8 mouse cellular contexts compared by ENCODE assay signal in genomic region chr15:11903196-11904042, GRCm38 (mm10). TPM values are rescaled to one million over a fixed set of nuclear protein-coding genes. Genes with fewer than 3 reads are reported as not detected.
DNase-seq lines count a peak whose midpoint lies in the region; ATAC-seq and TF ChIP-seq lines count a peak whose summit lies in the region.

No protein-coding gene starts in this region.

- no peak for ATAC-seq in erythroblast, adult 5-6 weeks (replicated peaks; ENCODE audit: low FRiP score, poor library complexity, severe bottlenecking)
- ATAC-seq in lung, embryonic 16.5 days (ENCODE audit: low read depth) = peak; percentile 43; the same call in 1 of the 2 replicates
- no peak for ATAC-seq in stomach, embryonic 16.5 days (ENCODE audit: insufficient read depth, low FRiP score)

- no peak for TF ChIP-seq EP300 in heart, adult 2 months (IDR thresholded peaks at IDR 0.05; ENCODE audit: insufficient read depth, low read depth, low read length)

- peak in 1 of 2 experiments; percentile 29 for DNase-seq in heart, adult 2 months
- peak; percentile 62 for DNase-seq in kidney, adult 9 months
- no peak for DNase-seq in gastrocnemius, postnatal 10 days
- no peak for DNase-seq in spleen, postnatal 10 days (ENCODE audit: low spot score in 2 of 2)

- no peaks in the 10 kb centered on the region for H3K4me1 ChIP-seq in erythroblast, embryonic 14.5 days (ENCODE audit: control insufficient read depth)
- peaks cover 2% of the 10 kb centered on the region for H3K4me1 ChIP-seq in heart, adult 2 months (ENCODE audit: control insufficient read depth, insufficient read depth, low read length)
- H3K4me1 ChIP-seq in lung, embryonic 16.5 days (replicated peaks; ENCODE audit: control insufficient read depth, insufficient read depth, low read length) = peaks cover 22% of the 10 kb centered on the region
- H3K4me1 ChIP-seq in stomach, embryonic 16.5 days (ENCODE audit: control insufficient read depth, insufficient read depth, low read length) = peaks cover 26% of the 10 kb centered on the region

- H3K27ac ChIP-seq in heart, adult 2 months = peak overlapping the region; percentile 1; the same call in 1 of the 2 replicates
- peak overlapping the region; percentile 80 for H3K27ac ChIP-seq in lung, embryonic 16.5 days (ENCODE audit: low read length)
- peak overlapping the region; percentile 52; the same call in 1 of the 2 replicates for H3K27ac ChIP-seq in stomach, embryonic 16.5 days (ENCODE audit: low read length)

- no peaks in the 10 kb centered on the region for H3K36me3 ChIP-seq in erythroblast, embryonic 14.5 days (ENCODE audit: control insufficient read depth)
- H3K36me3 ChIP-seq in heart, adult 2 months (ENCODE audit: control insufficient read depth, insufficient read depth, low read length) = no peaks in the 10 kb centered on the region
- H3K36me3 ChIP-seq in lung, embryonic 16.5 days (ENCODE audit: control insufficient read depth, insufficient read depth, low read length) = no peaks in the 10 kb centered on the region
- H3K36me3 ChIP-seq in stomach, embryonic 16.5 days (ENCODE audit: control insufficient read depth, insufficient read depth, low read length) = no peaks in the 10 kb centered on the region

- no peaks in the 10 kb centered on the region for H3K9me3 ChIP-seq in erythroblast, embryonic 14.5 days (ENCODE audit: control insufficient read depth, low read length)
- no peaks in the 10 kb centered on the region for H3K9me3 ChIP-seq in lung, embryonic 16.5 days (ENCODE audit: control insufficient read depth, low read length)
- H3K9me3 ChIP-seq in stomach, embryonic 16.5 days (replicated peaks; ENCODE audit: control insufficient read depth, low read length) = no peaks in the 10 kb centered on the region

- H3K79me2 ChIP-seq in heart, adult 2 months (replicated peaks; ENCODE audit: control insufficient read depth, insufficient read depth, low read length) = no peaks in the 10 kb centered on the region

- 26% methylated on average over 34 of the region's 34 CpGs for WGBS in heart, adult 2 months
- WGBS in lung, embryonic 16.5 days = 4% methylated on average over 34 of the region's 34 CpGs
- 14% methylated on average over 34 of the region's 34 CpGs for WGBS in stomach, embryonic 16.5 days

- peak overlapping the region; percentile 50 for H3K4me3 ChIP-seq in erythroblast, embryonic 14.5 days (replicated peaks)
- peak overlapping the region; percentile 62 for H3K4me3 ChIP-seq in heart, adult 2 months
- peak overlapping the region; percentile 61 for H3K4me3 ChIP-seq in lung, embryonic 16.5 days (ENCODE audit: low read length)
- H3K4me3 ChIP-seq in stomach, embryonic 16.5 days (replicated peaks; ENCODE audit: low read length) = peak overlapping the region; percentile 68

- intact Hi-C loops in heart, adult 2 months (cut with DNase I) = no loop called here

- TF ChIP-seq POLR2A in heart, adult 2 months (IDR thresholded peaks at IDR 0.05; ENCODE audit: insufficient read depth, low read depth, low read length) = 0 out of 2 replicates have a peak, but pooled peaks have one; percentile 16

- H3K27me3 ChIP-seq in erythroblast, embryonic 14.5 days (ENCODE audit: control insufficient read depth) = peaks cover 54% of the 10 kb centered on the region
- H3K27me3 ChIP-seq in heart, adult 2 months (ENCODE audit: control insufficient read depth, insufficient read depth, low read length) = peaks cover 3% of the 10 kb centered on the region; the same call in 1 of the 2 replicates
- H3K27me3 ChIP-seq in lung, embryonic 16.5 days (ENCODE audit: control insufficient read depth, insufficient read depth, low read depth, low read length) = peaks cover 8% of the 10 kb centered on the region; the same call in 1 of the 2 replicates
- peaks cover 19% of the 10 kb centered on the region for H3K27me3 ChIP-seq in stomach, embryonic 16.5 days (ENCODE audit: control insufficient read depth, insufficient read depth, low read length)

- TF ChIP-seq CTCF in heart, adult 2 months (IDR thresholded peaks at IDR 0.05) = no peak

- peak overlapping the region; percentile 83 for H3K4me2 ChIP-seq in lung, embryonic 16.5 days (ENCODE audit: low read depth, low read length)
- H3K4me2 ChIP-seq in stomach, embryonic 16.5 days (ENCODE audit: low read depth, low read length) = peak overlapping the region; percentile 93

- H3K9ac ChIP-seq in heart, adult 2 months (ENCODE audit: low read depth, low read length) = peak overlapping the region; percentile 33
- peak overlapping the region; percentile 77 for H3K9ac ChIP-seq in lung, embryonic 16.5 days (ENCODE audit: low read length)
- peak overlapping the region; percentile 73 for H3K9ac ChIP-seq in stomach, embryonic 16.5 days (ENCODE audit: low read length)

RNA-seq across cellular contexts. Expression of gene Npr3, which starts 3.7 kb away (rescaled TPM):
- not detected in 2 replicates for polyA plus RNA-seq in erythroblast, embryonic 14.5 days (2012)
- not detected in 2 replicates for total RNA-seq in erythroblast, adult 5-6 weeks (2015; ENCODE audit: low replicate concordance)
- not detected in 2 replicates for total RNA-seq in erythroblast, adult 5-6 weeks (2017; ENCODE audit: low replicate concordance)
- 10 to 100 TPM; 23.6 to 36.1 TPM for total RNA-seq in heart, adult 2 months (2021)
- 9.0 and 12.1 TPM in 2 replicates for polyA plus RNA-seq in heart, adult 2 months (2012; rRNA removed)
- 7.4 and 8.1 TPM in 2 replicates for polyA plus RNA-seq in lung, embryonic 16.5 days (2015; fragmentation: Nextera tagmentation; extraction: Ambion mirVana)
- 3.4 and 3.5 TPM in 2 replicates for polyA plus RNA-seq in stomach, embryonic 16.5 days (2015; fragmentation: Nextera tagmentation; extraction: Ambion mirVana)
- total RNA-seq in gastrocnemius, postnatal 10 days (2021) = 10 to 100 TPM; 10.6 to 11.2 TPM

Comparison
In these comparisons a context has a peak if more than half of its experiments do, and no peak if none do; other contexts are left out.
1. H3K27ac ChIP-seq: peak in every context shown above with its lines; median percentile 80 in lung, embryonic 16.5 days; 52 in stomach, embryonic 16.5 days; 1 in heart, adult 2 months.